8 mouse cellular contexts compared by ENCODE assay signal in the genomic region with DNA sequence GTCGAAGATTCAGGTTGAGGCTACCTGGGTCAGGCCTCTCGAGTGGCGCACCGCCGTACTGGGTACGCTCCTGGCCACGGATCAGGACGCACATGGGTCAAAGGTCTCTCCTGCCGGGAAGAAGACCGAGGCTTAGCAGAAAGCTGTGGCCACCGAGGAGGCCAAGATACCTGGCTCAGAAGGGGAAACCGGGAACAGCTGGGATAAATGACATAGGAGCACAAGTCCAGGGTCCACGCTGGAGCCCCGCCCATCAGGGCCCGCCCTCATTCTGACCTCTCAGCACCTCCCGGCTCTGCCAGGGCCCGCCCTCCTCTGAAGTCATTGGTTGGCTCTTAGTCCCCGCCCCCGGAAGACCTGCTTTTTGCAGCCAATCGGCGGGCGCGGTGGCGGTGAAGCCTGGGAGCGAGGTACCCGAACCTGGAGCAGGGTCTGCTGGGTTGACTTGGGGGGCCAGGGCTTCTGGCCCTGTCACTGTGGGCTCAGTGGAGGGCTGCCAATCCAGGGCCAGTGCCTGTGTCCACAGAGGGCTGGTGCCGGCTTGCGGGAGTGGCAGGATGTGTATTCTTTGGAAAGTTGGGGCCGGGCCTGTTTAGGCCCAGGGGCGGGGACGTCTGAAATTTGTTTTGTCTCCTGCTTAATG. TPM values are rescaled to one million over a fixed set of nuclear protein-coding genes. Genes with fewer than 3 reads are reported as not detected.
DNase-seq lines count a peak whose midpoint lies in the region; ATAC-seq and TF ChIP-seq lines count a peak whose summit lies in the region.

Gene Lysmd4 (plus strand): TSS at position 325 of the 643 bp plus-strand sequence.

- peak; percentile 93 for DNase-seq in CD4-positive helper T cell, adult 2 months (ENCODE audit: low read depth, low spot score)
- peak; percentile 80 for DNase-seq in brain, embryonic 18.5 days (ENCODE audit: low read depth, low spot score)
- peak; percentile 98 for DNase-seq in kidney, postnatal 0 days (ENCODE audit: low spot score)
- DNase-seq in liver, embryonic 11.5 days (ENCODE audit: low spot score), result peak; percentile 91
- DNase-seq in naive thymus-derived CD4-positive, alpha-beta T cell, adult 2 months (ENCODE audit: low read depth), result peak; percentile 94

- H3K36me3 ChIP-seq in heart, embryonic 12.5 days, result peaks cover 18% of the 10 kb centered on the region
- H3K36me3 ChIP-seq in kidney, postnatal 0 days (ENCODE audit: insufficient read depth, low read length), result peaks cover 3% of the 10 kb centered on the region; the same call in 1 of the 2 replicates
- H3K36me3 ChIP-seq in liver, embryonic 11.5 days (ENCODE audit: control insufficient read depth, insufficient read depth, low read length), result 0 out of 2 replicates have a peak, but pooled peaks cover 3% of the 10 kb centered on the region
- H3K36me3 ChIP-seq in stomach, embryonic 14.5 days (ENCODE audit: control insufficient read depth, insufficient read depth, low read length), result peaks cover 8% of the 10 kb centered on the region; the same call in 1 of the 2 replicates

- TF ChIP-seq CTCF in kidney, postnatal 0 days (IDR thresholded peaks at IDR 0.05; ENCODE audit: low read depth), result no peak

- peak within 1 kb of the TSS; percentile 65 for H3K4me3 ChIP-seq in heart, embryonic 12.5 days
- peak within 1 kb of the TSS; percentile 75 for H3K4me3 ChIP-seq in kidney, postnatal 0 days (replicated peaks; ENCODE audit: low read depth, low read length)
- H3K4me3 ChIP-seq in liver, embryonic 11.5 days (ENCODE audit: low read depth, low read length), result peak within 1 kb of the TSS; percentile 83
- peak within 1 kb of the TSS; percentile 69 for H3K4me3 ChIP-seq in stomach, embryonic 14.5 days (ENCODE audit: low read depth, low read length)

- H3K27ac ChIP-seq in heart, embryonic 12.5 days (ENCODE audit: poor library complexity, severe bottlenecking), result no peak within 1 kb of the TSS
- peak within 1 kb of the TSS; percentile 20; the same call in 1 of the 2 replicates for H3K27ac ChIP-seq in kidney, postnatal 0 days
- no peak within 1 kb of the TSS; the same call in 1 of the 2 replicates for H3K27ac ChIP-seq in liver, embryonic 11.5 days (ENCODE audit: low read depth, low read length)
- no peak within 1 kb of the TSS for H3K27ac ChIP-seq in stomach, embryonic 14.5 days (ENCODE audit: low read length)

- peaks cover 15% of the 10 kb centered on the region for H3K4me1 ChIP-seq in heart, embryonic 12.5 days (replicated peaks)
- H3K4me1 ChIP-seq in kidney, postnatal 0 days (replicated peaks; ENCODE audit: insufficient read depth, low read length), result peaks cover 4% of the 10 kb centered on the region; the same call in 1 of the 2 replicates
- H3K4me1 ChIP-seq in liver, embryonic 11.5 days (replicated peaks; ENCODE audit: control insufficient read depth, insufficient read depth, low read length), result peaks cover 6% of the 10 kb centered on the region; the same call in 1 of the 2 replicates
- H3K4me1 ChIP-seq in stomach, embryonic 14.5 days (ENCODE audit: control insufficient read depth, insufficient read depth, low read length), result 0 out of 2 replicates have a peak, but pooled peaks cover 11% of the 10 kb centered on the region

- peak within 1 kb of the TSS; percentile 80 for H3K9ac ChIP-seq in heart, embryonic 12.5 days
- peak within 1 kb of the TSS; percentile 77 for H3K9ac ChIP-seq in kidney, postnatal 0 days (ENCODE audit: low read depth, low read length)
- peak within 1 kb of the TSS; percentile 85 for H3K9ac ChIP-seq in liver, embryonic 11.5 days (ENCODE audit: low read depth, low read length)
- H3K9ac ChIP-seq in stomach, embryonic 14.5 days (replicated peaks; ENCODE audit: low read depth, low read length), result peak within 1 kb of the TSS; percentile 45

- H3K27me3 ChIP-seq in heart, embryonic 12.5 days (replicated peaks), result no peaks in the 10 kb centered on the region
- no peaks in the 10 kb centered on the region for H3K27me3 ChIP-seq in kidney, postnatal 0 days (ENCODE audit: insufficient read depth, low read length)
- H3K27me3 ChIP-seq in liver, embryonic 11.5 days (replicated peaks; ENCODE audit: control insufficient read depth, insufficient read depth, low read length), result no peaks in the 10 kb centered on the region
- H3K27me3 ChIP-seq in stomach, embryonic 14.5 days (ENCODE audit: control insufficient read depth, insufficient read depth, low read length), result no peaks in the 10 kb centered on the region

- ATAC-seq in erythroid progenitor cell, adult 5-6 weeks (replicated peaks; ENCODE audit: low FRiP score, poor library complexity, severe bottlenecking), result peak; percentile 98
- ATAC-seq in heart, embryonic 12.5 days (ENCODE audit: insufficient number of reproducible peaks, low FRiP score), result peak; percentile 98
- peak; percentile 98 for ATAC-seq in kidney, postnatal 0 days (replicated peaks; ENCODE audit: low FRiP score, low read depth)
- ATAC-seq in liver, embryonic 11.5 days (replicated peaks; ENCODE audit: low FRiP score), result peak; percentile 99
- ATAC-seq in stomach, embryonic 14.5 days (ENCODE audit: insufficient number of reproducible peaks, insufficient read depth, low FRiP score, low read depth), result peak; percentile 96

- 5% methylated on average over 31 of the region's 31 CpGs for WGBS in heart, embryonic 12.5 days
- 3% methylated on average over 31 of the region's 31 CpGs for whole genome bisulfite sequencing in kidney, postnatal 0 days
- WGBS in liver, embryonic 11.5 days, result 5% methylated on average over 31 of the region's 31 CpGs
- 2% methylated on average over 31 of the region's 31 CpGs for WGBS in stomach, embryonic 14.5 days

- H3K4me2 ChIP-seq in heart, embryonic 12.5 days, result peak within 1 kb of the TSS; percentile 76
- H3K4me2 ChIP-seq in kidney, postnatal 0 days (ENCODE audit: low read length), result peak within 1 kb of the TSS; percentile 77
- peak within 1 kb of the TSS; percentile 75 for H3K4me2 ChIP-seq in liver, embryonic 11.5 days
- H3K4me2 ChIP-seq in stomach, embryonic 14.5 days (replicated peaks; ENCODE audit: low read depth, low read length), result peak within 1 kb of the TSS; percentile 75

- no peaks in the 10 kb centered on the region for H3K9me3 ChIP-seq in heart, embryonic 12.5 days (replicated peaks)
- H3K9me3 ChIP-seq in kidney, postnatal 0 days (replicated peaks; ENCODE audit: low read length), result no peaks in the 10 kb centered on the region
- no peaks in the 10 kb centered on the region for H3K9me3 ChIP-seq in liver, embryonic 11.5 days (ENCODE audit: control insufficient read depth, low read length)
- H3K9me3 ChIP-seq in stomach, embryonic 14.5 days (ENCODE audit: control insufficient read depth, low read depth, low read length), result no peaks in the 10 kb centered on the region

RNA-seq across cellular contexts. Expression of gene Lysmd4, which starts in this region (rescaled TPM):
- 1.8 TPM in 1 of 2 replicates, not detected in the other for total RNA-seq in erythroid progenitor cell, adult 5-6 weeks (2015; ENCODE audit: low replicate concordance)
- total RNA-seq in erythroid progenitor cell, adult 5-6 weeks (2017; ENCODE audit: low replicate concordance), result 1.3 and 2.3 TPM in 2 replicates
- polyA plus RNA-seq in heart, embryonic 12.5 days (2016; fragmentation: Nextera tagmentation; extraction: Ambion mirVana), result 13.9 and 14.9 TPM in 2 replicates
- 14.3 and 14.9 TPM in 2 replicates for polyA plus RNA-seq in kidney, postnatal 0 days (2015; fragmentation: Nextera tagmentation; extraction: Ambion mirVana)
- 6.1 and 6.5 TPM in 2 replicates for polyA plus RNA-seq in liver, embryonic 11.5 days (2014; fragmentation: Nextera tagmentation; extraction: Ambion mirVana)
- polyA plus RNA-seq in stomach, embryonic 14.5 days (2014; fragmentation: Nextera tagmentation; extraction: Ambion mirVana), result 10.2 and 13.3 TPM in 2 replicates
